Mouse (Mus musculus) limb, embryonic 12.5 days (tissue): ENCODE measurements at regions not wholly inside any gene's neighbourhood (a gene's known extent, or its start where the extent isn't known, plus 50 kb on each side); places are given as distances from the start of the nearest gene placed in this dataset.

Experiments
- ATAC-seq: fragments of 200-750 bp; cut with Nextera tagmentation; 2 replicates; pipeline ENCODE4 v1.8.0; 2017; ENCODE audit warnings: low read depth, moderate TSS enrichment; ENCODE audit not compliant: insufficient number of reproducible peaks, insufficient read depth, low FRiP score, low TSS enrichment
- H3K27ac ChIP-seq: fragments of 300-500 bp; sonication (generic); 2 replicates; pipeline ENCODE4 v1.5.1; 2016; ENCODE audit warnings: mild to moderate bottlenecking, moderate library complexity
- H3K27me3 ChIP-seq: fragments of 300-500 bp; sonication (generic); 2 replicates; pipeline ENCODE4 v1.6.1; 2016; ENCODE audit warnings: mild to moderate bottlenecking, moderate library complexity
- H3K36me3 ChIP-seq: fragments of 300-500 bp; sonication (generic); 2 replicates; pipeline ENCODE4 v1.6.1; 2016; ENCODE audit warnings: mild to moderate bottlenecking, moderate library complexity
- H3K4me1 ChIP-seq: fragments of 300-500 bp; sonication (generic); replicated peaks from 2 replicates; pipeline ENCODE4 v1.6.1; 2016
- H3K4me2 ChIP-seq: fragments of 300-500 bp; sonication (generic); 2 replicates; pipeline ENCODE4 v1.6.1; 2016; ENCODE audit warnings: mild to moderate bottlenecking, moderate library complexity
- H3K4me3 ChIP-seq: fragments of 300-500 bp; sonication (generic); replicated peaks from 2 replicates; pipeline ENCODE4 v1.5.1; 2016; ENCODE audit warnings: mild to moderate bottlenecking
- H3K9ac ChIP-seq: fragments of 300-500 bp; sonication (generic); replicated peaks from 2 replicates; pipeline ENCODE4 v1.6.1; 2016; ENCODE audit warnings: mild to moderate bottlenecking, moderate library complexity
- H3K9me3 ChIP-seq: fragments of 300-500 bp; sonication (generic); 2 replicates; pipeline ENCODE4 v1.6.1; 2016; ENCODE audit warnings: mild to moderate bottlenecking, moderate library complexity
- WGBS: fragments of 180-500 bp; shearing (Covaris S2); methylation state at CpG from one replicate; pipeline ENCODE4 v1.1.7; 2016; 5-methylcytosine and 5-hydroxymethylcytosine counted together

DNA sequence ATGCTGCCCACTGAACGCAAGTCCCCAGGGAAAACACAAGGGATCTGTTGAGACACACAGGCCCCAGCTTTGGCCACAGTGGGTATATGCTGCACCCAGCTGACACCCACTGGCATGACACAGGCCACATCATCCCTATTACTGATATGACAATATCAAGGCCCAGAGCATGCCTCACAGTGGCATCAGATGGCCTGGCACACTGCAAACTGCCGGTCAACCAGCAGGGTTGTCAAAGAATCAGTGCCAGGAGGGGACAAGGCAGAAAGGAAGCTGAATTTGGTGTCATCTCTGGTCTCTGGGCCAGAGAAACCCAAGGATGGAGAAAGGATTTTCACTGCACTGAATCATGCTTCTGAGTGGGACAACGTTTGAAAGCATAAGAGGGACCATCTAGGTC is 266.7 kb downstream of the Mroh4 start:
- no peak overlapping the region for H3K9ac ChIP-seq
- 72% methylated on average over 3 of the region's 3 CpGs for WGBS
- H3K4me1 ChIP-seq = no peaks in the 10 kb centered on the region
- H3K27me3 ChIP-seq = no peaks in the 10 kb centered on the region
- H3K36me3 ChIP-seq = no peaks in the 10 kb centered on the region
- H3K9me3 ChIP-seq = no peaks in the 10 kb centered on the region
- H3K4me2 ChIP-seq = no peak overlapping the region
- no peak overlapping the region for H3K4me3 ChIP-seq
- no peak overlapping the region for H3K27ac ChIP-seq
- ATAC-seq = no peak

DNA sequence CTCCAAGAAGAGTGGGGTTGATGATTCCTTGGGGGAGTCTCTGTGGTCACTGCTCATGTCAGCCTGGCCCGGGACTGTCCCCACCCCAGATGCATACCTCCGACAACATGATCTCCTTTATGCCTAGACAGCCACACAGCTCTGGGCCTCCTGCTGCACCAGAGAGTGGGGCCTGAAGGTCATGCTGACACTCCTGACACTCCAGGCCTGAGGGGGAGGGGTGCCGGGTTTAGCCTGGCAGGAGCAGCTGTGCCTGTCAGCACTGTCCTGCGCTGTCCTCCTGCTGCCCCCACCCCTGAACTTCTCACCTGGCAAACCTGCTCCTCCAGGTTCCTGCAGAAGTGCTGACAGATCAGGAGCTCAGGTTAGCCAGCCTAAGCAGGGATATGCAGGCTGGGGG is 288.2 kb downstream of the Mroh4 start:
- no peak overlapping the region for H3K9ac ChIP-seq
- H3K36me3 ChIP-seq = no peaks in the 10 kb centered on the region
- 25% methylated on average over 4 of the region's 4 CpGs for WGBS
- H3K27ac ChIP-seq = no peak overlapping the region
- no peak overlapping the region for H3K4me2 ChIP-seq
- H3K27me3 ChIP-seq = no peaks in the 10 kb centered on the region
- ATAC-seq = no peak
- no peaks in the 10 kb centered on the region for H3K4me1 ChIP-seq
- H3K9me3 ChIP-seq = peaks cover 5% of the 10 kb centered on the region; the same call in 1 of the 2 replicates
- H3K4me3 ChIP-seq = no peak overlapping the region

DNA sequence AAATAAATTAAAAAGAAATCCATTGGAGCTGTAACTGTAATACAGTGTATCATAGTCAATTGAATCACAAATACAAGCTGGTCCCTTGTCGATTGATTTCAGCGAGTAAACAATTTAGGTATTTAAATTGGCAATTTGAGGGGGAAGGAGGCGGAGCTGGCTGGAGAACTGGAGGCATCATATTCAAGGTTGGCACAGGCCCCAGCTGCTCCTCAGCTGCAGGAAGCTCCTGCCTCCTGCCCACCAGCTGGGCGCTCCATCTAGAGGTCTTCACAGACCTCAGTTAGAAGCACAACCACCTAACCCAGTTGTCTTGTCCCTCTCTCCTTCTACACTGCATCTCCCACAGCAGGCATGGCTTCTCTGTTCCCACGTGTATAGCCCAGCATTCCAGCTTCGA is 292.6 kb downstream of the Mroh4 start:
- no peak overlapping the region for H3K9ac ChIP-seq
- no peak overlapping the region for H3K4me3 ChIP-seq
- ATAC-seq = no peak
- no peak overlapping the region for H3K4me2 ChIP-seq
- no peaks in the 10 kb centered on the region for H3K9me3 ChIP-seq
- H3K27me3 ChIP-seq = no peaks in the 10 kb centered on the region
- no peaks in the 10 kb centered on the region for H3K4me1 ChIP-seq
- H3K27ac ChIP-seq = no peak overlapping the region
- no peaks in the 10 kb centered on the region for H3K36me3 ChIP-seq
- whole genome bisulfite sequencing = 69% methylated on average over 6 of the region's 6 CpGs

DNA sequence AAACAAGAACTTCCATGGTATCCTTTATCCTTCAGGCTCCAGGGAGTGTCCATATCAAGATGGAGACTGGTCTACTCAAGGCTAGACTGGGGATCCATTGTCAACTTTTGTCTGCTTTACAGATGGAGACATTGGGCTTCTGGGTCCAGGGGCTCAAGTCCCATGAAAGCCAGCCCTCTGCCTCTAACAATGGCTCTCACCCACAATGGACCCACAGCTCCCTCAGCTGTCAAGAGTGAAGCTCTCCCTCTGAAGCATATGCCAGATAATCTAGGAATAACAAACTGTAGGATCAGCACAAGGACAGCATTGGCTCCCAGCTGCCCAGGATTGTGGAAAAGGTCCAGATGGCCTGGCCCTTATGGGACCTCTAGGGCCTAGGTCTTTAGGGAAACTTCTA is 302.3 kb downstream of the Mroh4 start:
- Histone ChIP-seq H3K9ac (no peak overlapping the region), H3K4me3 (no peak overlapping the region), H3K36me3 (no peaks in the 10 kb centered on the region), H3K27me3 (no peaks in the 10 kb centered on the region; the same call in none of the 2 replicates), H3K9me3 (no peaks in the 10 kb centered on the region), H3K4me1 (no peaks in the 10 kb centered on the region), H3K27ac (no peak overlapping the region), H3K4me2 (no peak overlapping the region)
- no peak for ATAC-seq

DNA sequence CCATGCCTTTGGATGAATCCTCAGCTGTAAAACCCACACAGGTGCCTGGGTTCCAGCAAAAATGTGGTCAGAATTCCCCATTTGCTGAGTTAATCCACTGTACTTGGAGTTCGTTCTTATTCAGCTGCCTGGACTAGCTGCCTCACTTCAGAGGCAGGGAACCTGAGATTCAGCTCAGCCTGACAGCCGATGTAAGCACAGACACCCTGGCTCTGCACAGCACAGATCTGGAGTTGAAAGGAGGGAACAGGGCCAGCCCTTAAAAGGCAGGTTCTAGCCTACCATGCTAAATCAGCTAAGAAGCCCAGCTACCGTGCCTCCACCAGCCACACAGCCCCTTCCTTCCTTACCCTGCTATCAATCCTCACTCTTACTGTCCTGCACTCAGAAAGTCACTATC is 306.0 kb downstream of the Mroh4 start:
- no peak for ATAC-seq
- no peaks in the 10 kb centered on the region for H3K36me3 ChIP-seq
- no peak overlapping the region for H3K4me3 ChIP-seq
- no peak overlapping the region for H3K4me2 ChIP-seq
- H3K9me3 ChIP-seq = no peaks in the 10 kb centered on the region
- no peak overlapping the region for H3K9ac ChIP-seq
- H3K4me1 ChIP-seq = no peaks in the 10 kb centered on the region
- H3K27me3 ChIP-seq = no peaks in the 10 kb centered on the region; the same call in none of the 2 replicates
- 50% methylated on average over 3 of the region's 3 CpGs for whole genome bisulfite sequencing
- H3K27ac ChIP-seq = no peak overlapping the region

DNA sequence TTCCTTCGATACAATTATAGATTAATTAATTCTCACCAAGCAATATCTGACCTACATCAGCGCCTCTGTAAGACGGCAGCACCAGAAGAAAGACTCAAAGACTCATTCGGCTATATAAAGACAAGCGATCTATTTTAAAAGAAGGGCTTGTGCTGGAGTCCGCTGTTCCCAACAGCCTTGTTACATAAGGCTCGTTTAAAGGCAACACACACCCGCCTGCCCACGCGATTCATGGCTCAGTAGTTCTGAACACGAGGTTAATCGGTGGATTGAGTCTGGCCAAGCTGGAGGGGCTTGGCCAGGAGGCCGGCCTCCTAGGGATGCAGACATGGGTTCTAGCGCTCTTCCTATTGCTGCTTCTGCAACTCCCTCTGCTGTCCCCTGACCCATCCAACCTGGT is 306.9 kb downstream of the Mroh4 start:
- no peak overlapping the region for H3K27ac ChIP-seq
- H3K4me1 ChIP-seq = no peaks in the 10 kb centered on the region
- no peak overlapping the region for H3K9ac ChIP-seq
- no peak overlapping the region for H3K4me3 ChIP-seq
- H3K4me2 ChIP-seq = no peak overlapping the region
- no peaks in the 10 kb centered on the region for H3K9me3 ChIP-seq
- H3K27me3 ChIP-seq = no peaks in the 10 kb centered on the region; the same call in none of the 2 replicates
- no peaks in the 10 kb centered on the region for H3K36me3 ChIP-seq
- 80% methylated on average over 14 of the region's 14 CpGs for WGBS
- no peak for ATAC-seq

DNA sequence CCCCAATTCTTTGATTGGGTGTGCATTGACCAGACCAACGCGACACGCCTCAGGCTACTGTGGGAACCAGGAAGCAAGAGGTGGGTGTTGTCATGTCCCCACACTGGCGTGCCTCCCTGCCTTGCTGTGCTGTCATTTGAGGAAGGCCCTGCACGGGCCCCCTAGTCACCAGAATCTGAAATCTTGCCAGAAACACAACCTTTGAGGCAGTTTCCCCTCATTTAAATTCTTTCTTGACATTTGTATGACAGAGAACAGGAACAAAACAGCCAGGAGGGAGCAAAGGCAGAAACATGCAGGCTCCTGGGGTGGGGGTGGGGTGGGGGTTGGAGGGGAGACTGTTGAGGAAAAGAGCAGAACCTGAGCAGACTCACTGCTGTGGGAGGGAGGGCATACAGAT is 309.5 kb downstream of the Mroh4 start:
- H3K9me3 ChIP-seq = no peaks in the 10 kb centered on the region
- H3K27me3 ChIP-seq = no peaks in the 10 kb centered on the region; the same call in none of the 2 replicates
- no peak overlapping the region for H3K4me3 ChIP-seq
- no peak overlapping the region for H3K4me2 ChIP-seq
- H3K9ac ChIP-seq = no peak overlapping the region
- no peak for ATAC-seq
- no peaks in the 10 kb centered on the region for H3K36me3 ChIP-seq
- WGBS = 55% methylated on average over 5 of the region's 5 CpGs
- H3K4me1 ChIP-seq = no peaks in the 10 kb centered on the region
- no peak overlapping the region for H3K27ac ChIP-seq

DNA sequence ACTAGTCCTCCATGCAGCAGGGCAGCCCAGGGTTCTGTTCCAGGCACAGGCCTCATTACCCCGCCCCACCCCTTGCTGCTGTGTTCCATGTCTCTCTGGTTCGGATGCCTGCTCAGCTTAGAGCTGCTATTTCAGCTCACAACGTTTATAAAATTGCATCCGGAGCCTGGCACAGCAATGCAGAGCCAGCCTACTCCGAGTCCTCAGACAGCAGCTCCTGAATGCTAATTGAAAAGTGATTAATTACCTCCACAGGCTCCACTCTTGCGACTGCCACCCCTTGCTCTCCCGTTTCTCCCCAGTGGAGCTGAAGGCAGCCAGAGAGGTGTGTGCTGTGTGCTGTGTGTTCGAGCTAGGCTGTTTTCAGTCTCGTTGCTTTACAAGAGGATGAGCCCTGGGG is 310.6 kb downstream of the Mroh4 start:
- Histone ChIP-seq H3K36me3 (no peaks in the 10 kb centered on the region), H3K9me3 (no peaks in the 10 kb centered on the region), H3K9ac (no peak overlapping the region), H3K4me3 (no peak overlapping the region), H3K4me2 (no peak overlapping the region), H3K4me1 (no peaks in the 10 kb centered on the region), H3K27me3 (no peaks in the 10 kb centered on the region), H3K27ac (no peak overlapping the region)
- no peak for ATAC-seq
- 26% methylated on average over 9 of the region's 9 CpGs for WGBS

DNA sequence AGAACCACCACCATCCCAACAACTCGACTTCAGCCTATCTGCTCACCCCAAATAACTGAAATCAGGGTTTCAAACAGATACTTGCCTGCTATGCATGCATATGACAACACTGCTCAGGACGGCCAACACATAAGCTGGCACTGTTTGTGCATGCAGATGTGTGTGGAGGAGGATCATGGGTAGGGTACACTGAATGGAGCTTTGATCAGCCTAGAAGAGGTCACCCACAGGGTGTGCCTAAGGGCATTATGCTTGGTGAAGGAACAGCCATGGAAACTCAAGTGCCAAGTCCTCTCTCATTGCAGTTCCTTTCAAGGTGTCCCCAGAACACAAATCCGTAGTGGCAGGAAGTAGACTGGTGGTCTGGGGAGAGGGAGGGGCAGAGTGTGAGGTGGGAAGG is 316.7 kb downstream of the Mroh4 start:
- no peak for ATAC-seq
- no peak overlapping the region for H3K27ac ChIP-seq
- H3K9me3 ChIP-seq = no peaks in the 10 kb centered on the region
- H3K4me3 ChIP-seq = no peak overlapping the region
- no peaks in the 10 kb centered on the region for H3K36me3 ChIP-seq
- no peaks in the 10 kb centered on the region for H3K4me1 ChIP-seq
- H3K4me2 ChIP-seq = no peak overlapping the region
- no peak overlapping the region for H3K9ac ChIP-seq
- H3K27me3 ChIP-seq = 0 out of 2 replicates have a peak, but pooled peaks cover 4% of the 10 kb centered on the region
- WGBS = 73% methylated on average over 3 of the region's 3 CpGs

DNA sequence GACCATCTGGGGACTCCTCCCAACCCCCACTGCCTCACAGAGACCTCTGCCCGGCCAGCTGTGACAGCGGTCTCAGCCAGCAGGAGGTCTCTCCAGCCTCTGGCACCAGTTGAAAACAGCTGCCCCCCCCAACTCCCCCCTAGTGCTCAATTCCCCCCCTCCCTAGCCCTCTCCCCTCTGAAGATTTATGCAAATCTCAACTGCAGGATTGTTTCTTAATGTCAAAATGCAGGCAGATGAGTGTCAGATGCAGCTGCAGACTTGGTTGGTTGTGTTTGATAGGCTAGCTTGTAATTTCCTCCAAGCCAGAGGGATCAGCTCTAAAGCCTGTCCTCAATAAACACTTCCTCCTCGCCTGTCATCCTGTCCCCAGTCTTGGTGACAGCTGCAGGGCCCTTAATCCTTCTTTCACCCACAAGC is 317.7 kb downstream of the Mroh4 start:
- H3K4me3 ChIP-seq = no peak overlapping the region
- no peak for ATAC-seq
- no peak overlapping the region for H3K4me2 ChIP-seq
- H3K9ac ChIP-seq = no peak overlapping the region
- 0 out of 2 replicates have a peak, but pooled peaks cover 4% of the 10 kb centered on the region for H3K27me3 ChIP-seq
- H3K9me3 ChIP-seq = no peaks in the 10 kb centered on the region
- 10% methylated on average over 3 of the region's 3 CpGs for WGBS
- H3K4me1 ChIP-seq = no peaks in the 10 kb centered on the region
- H3K36me3 ChIP-seq = no peaks in the 10 kb centered on the region
- no peak overlapping the region for H3K27ac ChIP-seq

DNA sequence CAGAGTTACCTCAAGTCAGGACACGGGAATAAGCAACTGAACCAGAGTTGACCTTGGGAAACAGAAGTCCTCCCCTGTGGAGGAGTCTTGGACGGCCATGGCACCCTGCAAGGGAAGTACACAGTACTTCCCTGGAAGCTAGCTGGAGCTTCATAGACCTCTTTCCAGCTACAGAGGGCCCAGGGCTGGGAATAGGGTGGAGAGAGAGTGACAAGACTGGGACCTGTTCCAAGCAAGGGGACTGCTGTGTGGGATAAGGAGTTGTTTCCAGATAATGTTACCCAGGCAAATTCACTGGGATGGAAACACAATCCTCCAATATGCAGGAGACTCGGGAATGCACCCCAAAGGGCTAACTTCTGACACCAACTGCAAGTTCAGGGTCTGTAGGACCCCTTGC is 325.1 kb downstream of the Mroh4 start:
- no peaks in the 10 kb centered on the region for H3K36me3 ChIP-seq
- no peak overlapping the region for H3K27ac ChIP-seq
- no peak overlapping the region for H3K4me2 ChIP-seq
- 79% methylated on average over 3 of the region's 3 CpGs for WGBS
- no peak overlapping the region for H3K9ac ChIP-seq
- no peak for ATAC-seq
- 0 out of 2 replicates have a peak, but pooled peaks cover 4% of the 10 kb centered on the region for H3K27me3 ChIP-seq
- H3K9me3 ChIP-seq = no peaks in the 10 kb centered on the region
- no peak overlapping the region for H3K4me3 ChIP-seq
- H3K4me1 ChIP-seq = no peaks in the 10 kb centered on the region

DNA sequence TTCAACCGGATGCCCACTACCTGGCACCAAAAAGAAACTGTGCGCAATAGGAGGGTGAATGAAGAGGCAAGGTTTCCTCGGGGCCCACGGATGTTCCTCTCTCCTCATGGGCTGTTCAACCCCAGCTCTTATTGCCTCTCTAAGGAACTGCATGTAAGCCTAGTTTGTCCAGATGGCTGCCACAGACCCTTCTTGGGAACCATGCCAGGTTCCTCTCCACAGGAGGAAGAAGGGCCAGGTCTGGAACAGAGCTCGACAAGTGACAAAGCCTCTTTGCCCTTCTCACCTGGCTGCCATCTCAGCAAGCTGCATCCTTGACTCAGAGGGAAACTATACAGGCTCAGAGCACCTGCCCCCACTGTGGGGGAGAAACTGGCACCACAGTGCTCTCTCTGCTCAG is 329.6 kb downstream of the Mroh4 start:
- no peak overlapping the region for H3K4me3 ChIP-seq
- ATAC-seq = no peak
- no peaks in the 10 kb centered on the region for H3K4me1 ChIP-seq
- H3K27ac ChIP-seq = no peak overlapping the region
- H3K36me3 ChIP-seq = no peaks in the 10 kb centered on the region
- no peak overlapping the region for H3K4me2 ChIP-seq
- H3K9ac ChIP-seq = no peak overlapping the region
- WGBS = 86% methylated on average over 5 of the region's 5 CpGs
- H3K27me3 ChIP-seq = no peaks in the 10 kb centered on the region
- H3K9me3 ChIP-seq = no peaks in the 10 kb centered on the region
